Mouse (Mus musculus) intestine, embryonic 16.5 days (tissue): ENCODE measurements around the gene Rnf169. TPM values are rescaled to one million over a fixed set of nuclear protein-coding genes. Genes with fewer than 3 reads are reported as not detected.
"Not testable (repeated sequence)": the region's sequence is repeated elsewhere in the genome, so short reads cannot be mapped to it uniquely, and the experiment has no call there.

Source experiments
- ATAC-seq: fragments of 200-750 bp; cut with Nextera tagmentation; 2 replicates; pipeline ENCODE4 v1.8.0; 2017; ENCODE audit warnings: moderate TSS enrichment, moderate library complexity
- H3K27ac ChIP-seq: fragments of 300-500 bp; sonication (generic); 2 replicates; pipeline ENCODE4 v1.5.1; 2014; ENCODE audit warnings: mild to moderate bottlenecking, low read length
- H3K27me3 ChIP-seq: fragments of 300-500 bp; sonication (generic); replicated peaks from 2 replicates; pipeline ENCODE4 v1.6.1; 2014; ENCODE audit warnings: low read length, control low read depth, mixed read lengths; ENCODE audit not compliant: control insufficient read depth, insufficient read depth
- H3K36me3 ChIP-seq: fragments of 300-500 bp; sonication (generic); 2 replicates; pipeline ENCODE4 v1.6.1; 2014; ENCODE audit warnings: low read length, control low read depth; ENCODE audit not compliant: control insufficient read depth, insufficient read depth
- H3K4me1 ChIP-seq: fragments of 300-500 bp; sonication (generic); 2 replicates; pipeline ENCODE4 v1.6.1; 2014; ENCODE audit warnings: low read length, control low read depth, mixed read lengths; ENCODE audit not compliant: control insufficient read depth, insufficient read depth
- H3K4me2 ChIP-seq: fragments of 300-500 bp; sonication (generic); 2 replicates; pipeline ENCODE4 v1.6.1; 2014; ENCODE audit warnings: low read depth, low read length, control low read depth
- H3K4me3 ChIP-seq: fragments of 300-500 bp; sonication (generic); 2 replicates; pipeline ENCODE4 v1.5.1; 2014; ENCODE audit warnings: mild to moderate bottlenecking, low read length
- H3K9ac ChIP-seq: fragments of 300-500 bp; sonication (generic); 2 replicates; pipeline ENCODE4 v1.6.1; 2014; ENCODE audit warnings: low read depth, low read length
- H3K9me3 ChIP-seq: fragments of 300-500 bp; sonication (generic); 2 replicates; pipeline ENCODE4 v1.6.1; 2016; ENCODE audit warnings: low read length, control low read depth; ENCODE audit not compliant: control insufficient read depth
- WGBS: fragments of 180-500 bp; shearing (Covaris S2); extraction: QIAGEN DNeasy Blood & Tissue Kit; methylation state at CpG from one replicate; pipeline ENCODE4 v1.1.7; 2014; 5-methylcytosine and 5-hydroxymethylcytosine counted together
- polyA plus RNA-seq: library from polyadenylated mRNA; unstranded; fragments of >200 nt; fragmentation: Nextera tagmentation; extraction: Ambion mirVana; gene quantifications from 2 replicates; pipeline ENCODE4 v1.2.1, GENCODE M21; 2015

Gene Rnf169
- polyA plus RNA-seq, 1 experiment from 2014 or later: 3.1 TPM

DNA sequence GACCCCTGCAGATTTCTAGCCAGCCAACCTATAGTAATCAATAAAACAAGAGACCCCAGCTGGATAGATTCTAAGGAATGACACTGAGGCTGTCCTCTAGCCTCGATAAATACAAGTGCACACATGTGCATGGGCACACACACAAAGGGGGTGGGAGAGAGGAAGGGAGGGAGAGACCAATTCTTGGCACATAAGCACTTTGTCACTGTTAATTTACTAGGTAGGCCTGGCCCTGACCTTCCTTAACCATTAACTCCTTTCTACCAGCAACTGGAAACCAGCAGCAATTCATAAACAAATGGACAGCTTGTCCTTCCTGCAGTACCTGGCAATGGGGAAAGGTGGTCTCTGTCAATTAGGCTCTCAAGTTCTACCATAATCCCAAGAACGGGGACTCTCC lies 8.3 kb downstream of the Rnf169 start:
- no peak for ATAC-seq
- Histone ChIP-seq H3K27me3 (no peaks in the 10 kb centered on the region), H3K36me3 (no peaks in the 10 kb centered on the region), H3K4me2 (no peak overlapping the region), H3K4me3 (no peak overlapping the region), H3K9ac (no peak overlapping the region), H3K9me3 (no peaks in the 10 kb centered on the region), H3K27ac (no peak overlapping the region), H3K4me1 (peaks cover 24% of the 10 kb centered on the region)
- 52% methylated on average over 2 of the region's 2 CpGs for WGBS

DNA sequence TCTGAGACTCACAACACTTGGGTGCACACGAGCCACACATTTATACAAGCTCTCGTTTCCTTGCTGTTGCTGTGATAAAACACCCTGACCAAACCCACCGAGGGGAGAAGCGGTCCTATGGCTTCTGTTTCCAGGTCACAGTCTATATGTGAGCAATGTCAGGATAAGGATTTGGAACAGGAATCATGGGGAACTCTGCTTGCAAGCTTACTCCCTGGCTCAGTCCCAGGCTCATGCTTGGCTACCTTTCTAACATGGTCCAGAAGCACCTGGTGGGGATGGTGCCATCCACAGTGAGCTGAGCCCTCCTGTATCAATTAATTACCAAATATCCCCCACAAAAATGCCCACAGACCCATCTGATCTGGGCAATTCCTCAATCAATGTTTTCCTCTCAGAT lies 11.1 kb downstream of the Rnf169 start:
- Histone ChIP-seq H3K4me1 (peaks cover 31% of the 10 kb centered on the region), H3K9me3 (no peaks in the 10 kb centered on the region), H3K27ac (no peak overlapping the region), H3K9ac (no peak overlapping the region), H3K27me3 (no peaks in the 10 kb centered on the region), H3K4me2 (no peak overlapping the region), H3K4me3 (no peak overlapping the region), H3K36me3 (no peaks in the 10 kb centered on the region)
- ATAC-seq: no peak
- WGBS: 65% methylated on average over 4 of the region's 4 CpGs

DNA sequence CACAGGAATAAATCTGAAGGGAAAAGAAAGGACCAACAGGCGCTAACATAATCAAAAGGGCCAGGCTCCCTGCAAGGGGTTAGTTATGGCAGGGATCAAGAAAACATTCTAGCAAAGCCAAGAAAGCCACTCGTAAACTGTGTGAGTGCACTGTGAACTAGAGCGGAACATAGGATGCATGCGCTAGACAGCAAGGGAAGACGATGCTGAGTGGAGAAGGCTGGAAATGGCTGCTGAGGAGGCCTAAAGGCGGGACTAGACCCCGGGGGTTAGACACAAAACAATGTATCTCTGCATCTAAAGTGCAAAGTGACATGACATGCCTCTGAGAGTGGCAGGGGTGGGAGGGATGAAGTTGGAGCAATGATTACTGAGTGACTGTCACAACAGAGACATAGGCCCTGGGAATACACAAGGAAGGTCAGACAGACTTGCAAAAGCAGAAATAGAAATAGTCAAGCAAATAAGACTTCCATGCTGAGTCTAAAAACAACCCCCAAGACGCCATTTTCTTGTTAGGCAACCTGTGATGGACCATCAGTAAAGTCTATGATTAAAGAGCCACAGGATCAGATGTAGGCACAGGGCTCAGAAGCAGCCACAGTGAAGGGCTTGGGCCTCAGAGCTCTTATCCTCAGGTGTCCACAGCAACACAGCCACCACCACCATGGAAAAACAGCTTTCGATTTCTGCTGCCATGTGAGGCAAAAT lies 14.1 kb downstream of the Rnf169 start:
- Histone ChIP-seq H3K9me3 (no peaks in the 10 kb centered on the region), H3K4me1 (peaks cover 33% of the 10 kb centered on the region), H3K27me3 (no peaks in the 10 kb centered on the region), H3K4me2 (no peak overlapping the region), H3K9ac (no peak overlapping the region), H3K27ac (peak overlapping the region; percentile 34; the same call in 1 of the 2 replicates), H3K4me3 (no peak overlapping the region), H3K36me3 (no peaks in the 10 kb centered on the region)
- WGBS: 47% methylated on average over 9 of the region's 9 CpGs
- ATAC-seq: no peak

DNA sequence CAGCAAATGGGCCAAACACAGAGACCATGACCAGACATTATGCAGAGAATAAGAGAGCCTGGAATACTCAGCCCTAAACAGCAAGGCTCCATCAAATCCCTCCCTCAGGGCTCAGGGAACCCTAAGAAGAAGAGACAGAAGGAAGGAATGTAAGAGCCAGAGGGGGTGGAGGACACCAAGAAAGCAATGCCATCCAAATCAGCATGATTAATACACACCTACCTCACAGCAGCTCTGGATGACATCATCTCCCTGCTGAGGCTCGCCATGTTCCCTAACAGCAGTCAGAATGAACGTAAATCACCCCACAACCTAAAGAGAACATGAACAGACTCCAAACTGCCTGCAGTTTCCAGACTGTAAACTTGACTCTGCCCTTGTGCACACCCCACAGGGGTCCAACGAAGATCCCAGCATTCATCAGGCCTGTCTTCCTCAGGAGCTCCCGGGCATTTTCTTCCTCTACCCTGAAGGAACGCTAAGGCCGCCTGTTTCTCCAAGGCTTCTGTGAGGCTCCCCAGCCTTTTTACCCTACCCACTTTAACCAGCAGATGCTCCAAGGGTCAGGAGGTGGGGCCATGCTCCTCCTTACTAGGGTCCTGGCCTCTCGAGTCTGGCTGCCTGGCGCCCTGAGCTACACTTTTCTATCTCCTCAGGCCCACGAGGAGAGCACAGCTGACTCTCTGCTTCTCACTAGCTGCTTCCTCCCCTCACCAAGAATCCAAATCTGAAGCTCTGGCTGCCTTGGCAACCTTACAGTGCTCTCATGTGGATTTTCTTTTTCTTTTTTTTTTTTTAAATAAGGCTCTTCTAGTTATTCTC lies 15.0 kb downstream of the Rnf169 start:
- peak; percentile 73 for ATAC-seq
- Histone ChIP-seq H3K9me3 (no peaks in the 10 kb centered on the region), H3K27ac (peak overlapping the region; percentile 85), H3K4me2 (0 out of 2 replicates have a peak overlapping the region, but pooled peaks have one; percentile 1), H3K9ac (peak overlapping the region; percentile 40), H3K27me3 (no peaks in the 10 kb centered on the region), H3K36me3 (no peaks in the 10 kb centered on the region), H3K4me3 (no peak overlapping the region), H3K4me1 (peaks cover 33% of the 10 kb centered on the region)
- 19% methylated on average over 9 of the region's 9 CpGs for WGBS

DNA sequence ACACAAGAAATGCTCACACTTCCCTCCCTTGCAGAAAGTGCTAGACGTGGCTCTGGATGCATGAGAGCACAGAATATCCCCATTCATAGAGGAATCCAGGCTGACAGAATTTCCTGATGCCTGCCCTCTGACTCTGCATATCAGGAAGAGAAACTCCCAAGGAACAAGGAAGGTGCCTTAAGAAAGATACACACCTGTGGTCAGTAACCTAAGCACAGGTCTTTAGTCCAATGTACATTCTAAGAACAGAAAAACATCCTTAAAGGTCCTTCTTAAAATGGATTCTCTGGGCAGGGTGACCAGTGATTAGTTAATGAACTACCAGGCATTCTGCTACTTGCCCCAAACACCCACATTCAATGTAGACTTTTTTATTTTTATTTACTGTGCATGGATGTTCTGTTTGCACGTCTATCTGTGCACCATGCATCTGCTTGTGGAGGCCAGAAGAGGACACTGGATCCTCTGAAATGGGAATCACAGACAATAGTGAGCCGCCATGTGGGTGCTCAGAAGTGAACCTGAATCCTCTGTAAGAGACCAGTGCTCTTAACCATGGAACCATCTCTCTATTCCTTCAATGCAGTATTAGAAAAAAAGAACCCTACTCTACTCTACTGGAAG lies 16.9 kb downstream of the Rnf169 start:
- Histone ChIP-seq H3K4me2 (no peak overlapping the region), H3K27ac (0 out of 2 replicates have a peak overlapping the region, but pooled peaks have one; percentile 11), H3K27me3 (no peaks in the 10 kb centered on the region), H3K36me3 (no peaks in the 10 kb centered on the region), H3K9ac (no peak overlapping the region), H3K4me1 (peaks cover 33% of the 10 kb centered on the region), H3K9me3 (no peaks in the 10 kb centered on the region), H3K4me3 (no peak overlapping the region)
- 66% methylated on average over 3 of the region's 3 CpGs for WGBS
- ATAC-seq: no peak

DNA sequence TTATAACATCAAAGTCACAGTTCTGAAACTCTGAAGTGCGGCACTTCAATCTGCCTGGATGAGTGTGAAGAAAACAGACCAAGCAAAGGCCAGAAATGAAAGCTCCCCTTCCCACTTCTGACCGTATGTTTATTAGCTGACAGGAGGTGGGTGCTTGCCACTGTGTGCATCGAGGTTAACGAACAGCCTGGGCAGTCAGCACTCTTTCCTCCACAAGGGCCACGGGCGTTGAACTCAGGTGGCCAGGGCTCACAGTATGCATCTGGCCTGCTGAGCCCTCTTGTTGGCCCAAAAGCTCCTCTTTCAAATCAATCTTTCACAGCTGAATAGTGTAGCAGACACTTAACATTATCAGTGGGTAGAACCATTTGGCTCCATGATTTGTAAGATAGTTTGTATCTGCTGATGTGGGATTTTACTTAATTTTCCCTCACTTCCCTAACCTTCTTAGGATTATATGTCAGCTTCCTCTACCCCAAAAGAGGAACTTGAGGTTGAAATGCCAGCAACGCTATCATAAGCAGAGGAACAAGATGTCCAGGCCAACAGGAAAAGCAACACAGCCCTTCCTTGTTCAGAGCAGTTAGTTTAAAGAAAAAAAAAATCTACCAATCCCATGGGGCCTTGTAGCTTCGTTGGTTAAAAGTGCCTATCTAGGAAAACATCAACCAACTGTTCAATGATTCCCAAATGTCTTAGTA lies 17.6 kb downstream of the Rnf169 start:
- no peaks in the 10 kb centered on the region for H3K9me3 ChIP-seq
- H3K9ac ChIP-seq: no peak overlapping the region
- peaks cover 33% of the 10 kb centered on the region for H3K4me1 ChIP-seq
- no peaks in the 10 kb centered on the region for H3K27me3 ChIP-seq
- 66% methylated on average over 8 of the region's 8 CpGs for WGBS
- H3K27ac ChIP-seq: no peak overlapping the region
- H3K4me2 ChIP-seq: no peak overlapping the region
- H3K4me3 ChIP-seq: no peak overlapping the region
- H3K36me3 ChIP-seq: no peaks in the 10 kb centered on the region
- no peak for ATAC-seq

DNA sequence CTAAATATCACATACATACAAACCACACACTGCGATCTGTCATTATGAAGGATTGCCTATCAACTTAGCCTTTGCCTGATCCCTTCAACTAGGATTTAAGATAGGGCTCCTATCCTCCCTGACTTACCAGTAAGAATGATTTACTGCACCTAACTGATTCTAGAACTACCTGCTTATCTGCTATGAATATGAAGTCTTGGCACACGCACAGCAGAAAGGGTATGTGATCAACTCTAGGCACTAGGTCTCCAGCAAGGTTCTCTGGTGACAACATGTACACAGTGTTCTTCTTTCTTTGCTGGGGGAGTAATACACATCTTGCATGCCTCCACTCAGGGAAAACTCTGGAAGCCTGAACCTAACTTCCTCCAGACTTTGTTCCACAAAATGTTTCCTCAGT lies 18.7 kb downstream of the Rnf169 start:
- Histone ChIP-seq H3K27ac (no peak overlapping the region), H3K27me3 (no peaks in the 10 kb centered on the region), H3K4me3 (no peak overlapping the region), H3K9ac (no peak overlapping the region), H3K36me3 (no peaks in the 10 kb centered on the region), H3K4me1 (peaks cover 31% of the 10 kb centered on the region), H3K4me2 (no peak overlapping the region), H3K9me3 (no peaks in the 10 kb centered on the region)
- 78% methylated on average over 2 of the region's 2 CpGs for WGBS
- no peak for ATAC-seq

DNA sequence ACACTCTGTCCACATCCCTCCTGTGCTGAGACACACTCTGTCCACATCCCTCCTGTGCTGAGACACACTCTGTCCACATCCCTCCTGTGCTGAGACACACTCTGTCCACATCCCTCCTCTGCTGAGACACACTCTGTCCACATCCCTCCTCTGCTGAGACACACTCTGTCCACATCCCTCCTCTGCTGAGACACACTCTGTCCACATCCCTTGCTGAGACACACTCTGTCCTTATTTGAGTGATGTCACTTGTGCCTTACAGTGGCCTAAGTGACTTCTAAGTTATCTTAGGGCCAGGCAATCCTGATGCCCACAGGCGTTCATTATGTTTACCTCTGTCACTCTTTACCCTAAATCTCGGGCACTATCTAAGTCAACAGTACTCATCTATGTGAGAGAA lies 19.7 kb downstream of the Rnf169 start:
- H3K4me2 ChIP-seq, H3K36me3 ChIP-seq, H3K9ac ChIP-seq, H3K9me3 ChIP-seq, H3K27ac ChIP-seq, ATAC-seq, H3K4me3 ChIP-seq, H3K27me3 ChIP-seq: not testable (repeated sequence)
- H3K4me1 ChIP-seq: peaks cover 23% of the 10 kb centered on the region
- 37% methylated on average over 2 of the region's 2 CpGs for WGBS
